Mouse (Mus musculus): ENCODE measurements at regions not wholly inside any gene's neighbourhood (a gene's known extent, or its start where the extent isn't known, plus 50 kb on each side); places are given as distances from the start of the nearest gene placed in this dataset.

- TF ChIP-seq FOSL1 (IDR thresholded peaks at IDR 0.05; ENCODE audit: insufficient read depth, low read length, poor library complexity, severe bottlenecking) (no peak), MYOG (IDR thresholded peaks at IDR 0.05; ENCODE audit: control insufficient read depth, extremely low read depth, insufficient read length) (no peak), MAX (IDR thresholded peaks at IDR 0.05) (no peak), CEBPB (IDR thresholded peaks at IDR 0.05; ENCODE audit: low read depth) (no peak), CTCF (IDR thresholded peaks at IDR 0.05; ENCODE audit: control insufficient read depth, insufficient read depth, insufficient read length) (no peak), MYOD1 (IDR thresholded peaks at IDR 0.05; ENCODE audit: control insufficient read depth, insufficient read length, low read depth) (no peak), USF1 (IDR thresholded peaks at IDR 0.05; ENCODE audit: low read depth) (no peak)
- Histone ChIP-seq H3K36me3 (ENCODE audit: control insufficient read depth, insufficient read depth) (no peaks in the 10 kb centered on the region), H3K79me2 (ENCODE audit: control insufficient read depth, insufficient read depth) (no peaks in the 10 kb centered on the region), H3K79me3 (ENCODE audit: low read depth) (no peaks in the 10 kb centered on the region), H3K4me3 (ENCODE audit: insufficient read depth, poor library complexity, severe bottlenecking) (no peak overlapping the region), H3K27me3 (ENCODE audit: control insufficient read depth, insufficient read depth, insufficient read length) (peaks cover 5% of the 10 kb centered on the region), H3ac (ENCODE audit: control insufficient read depth, insufficient read length, low read depth) (no peak overlapping the region)
Observed at GRCm38 (mm10) chr4:99557963-99558362, 98.1 kb upstream of the Foxd3 start.

GRCm38 (mm10) chr4:99560604-99561003 lies 95.5 kb upstream of the Foxd3 start:
- peaks cover 5% of the 10 kb centered on the region for H3K27me3 ChIP-seq (ENCODE audit: control insufficient read depth, insufficient read depth, insufficient read length)
- H3K36me3 ChIP-seq (ENCODE audit: control insufficient read depth, insufficient read depth), result no peaks in the 10 kb centered on the region
- no peaks in the 10 kb centered on the region for H3K79me2 ChIP-seq (ENCODE audit: control insufficient read depth, insufficient read depth)
- H3K79me3 ChIP-seq (ENCODE audit: low read depth), result no peaks in the 10 kb centered on the region
- no peak overlapping the region for H3ac ChIP-seq (ENCODE audit: control insufficient read depth, insufficient read length, low read depth)
- H3K4me3 ChIP-seq (ENCODE audit: insufficient read depth, poor library complexity, severe bottlenecking), result no peak overlapping the region
- TF ChIP-seq MYOD1 (IDR thresholded peaks at IDR 0.05; ENCODE audit: control insufficient read depth, insufficient read length, low read depth) (no peak), FOSL1 (IDR thresholded peaks at IDR 0.05; ENCODE audit: insufficient read depth, low read length, poor library complexity, severe bottlenecking) (no peak), MYOG (IDR thresholded peaks at IDR 0.05; ENCODE audit: control insufficient read depth, extremely low read depth, insufficient read length) (no peak), CEBPB (IDR thresholded peaks at IDR 0.05; ENCODE audit: low read depth) (no peak), MAX (IDR thresholded peaks at IDR 0.05) (no peak), CTCF (IDR thresholded peaks at IDR 0.05; ENCODE audit: control insufficient read depth, insufficient read depth, insufficient read length) (no peak), USF1 (IDR thresholded peaks at IDR 0.05; ENCODE audit: low read depth) (no peak)

GRCm38 (mm10) chr4:99561506-99561937 lies 94.6 kb upstream of the Foxd3 start:
- Histone ChIP-seq H3ac (ENCODE audit: control insufficient read depth, insufficient read length, low read depth) (no peak overlapping the region), H3K27me3 (ENCODE audit: control insufficient read depth, insufficient read depth, insufficient read length) (peaks cover 5% of the 10 kb centered on the region), H3K4me3 (ENCODE audit: insufficient read depth, poor library complexity, severe bottlenecking) (no peak overlapping the region), H3K79me2 (ENCODE audit: control insufficient read depth, insufficient read depth) (no peaks in the 10 kb centered on the region), H3K36me3 (ENCODE audit: control insufficient read depth, insufficient read depth) (no peaks in the 10 kb centered on the region), H3K79me3 (ENCODE audit: low read depth) (no peaks in the 10 kb centered on the region)
- TF ChIP-seq FOSL1 (IDR thresholded peaks at IDR 0.05; ENCODE audit: insufficient read depth, low read length, poor library complexity, severe bottlenecking), result no peak
- TF ChIP-seq CTCF (IDR thresholded peaks at IDR 0.05; ENCODE audit: control insufficient read depth, insufficient read depth, insufficient read length), result no peak
- no peak for TF ChIP-seq USF1 (IDR thresholded peaks at IDR 0.05; ENCODE audit: low read depth)
- TF ChIP-seq CEBPB (IDR thresholded peaks at IDR 0.05; ENCODE audit: low read depth), result no peak
- TF ChIP-seq MAX (IDR thresholded peaks at IDR 0.05), result no peak
- TF ChIP-seq MYOD1 (IDR thresholded peaks at IDR 0.05; ENCODE audit: control insufficient read depth, insufficient read length, low read depth), result no peak
- TF ChIP-seq MYOG (IDR thresholded peaks at IDR 0.05; ENCODE audit: control insufficient read depth, extremely low read depth, insufficient read length), result no peak

GRCm38 (mm10) chr4:99565401-99565800 lies 90.7 kb upstream of the Foxd3 start:
- Histone ChIP-seq H3K36me3 (ENCODE audit: control insufficient read depth, insufficient read depth) (no peaks in the 10 kb centered on the region), H3K27me3 (ENCODE audit: control insufficient read depth, insufficient read depth, insufficient read length) (peaks cover 4% of the 10 kb centered on the region), H3ac (ENCODE audit: control insufficient read depth, insufficient read length, low read depth) (no peak overlapping the region), H3K79me2 (ENCODE audit: control insufficient read depth, insufficient read depth) (no peaks in the 10 kb centered on the region), H3K4me3 (ENCODE audit: insufficient read depth, poor library complexity, severe bottlenecking) (no peak overlapping the region), H3K79me3 (ENCODE audit: low read depth) (no peaks in the 10 kb centered on the region)
- TF ChIP-seq CEBPB (IDR thresholded peaks at IDR 0.05; ENCODE audit: low read depth), result no peak
- TF ChIP-seq USF1 (IDR thresholded peaks at IDR 0.05; ENCODE audit: low read depth), result no peak
- TF ChIP-seq MYOG (IDR thresholded peaks at IDR 0.05; ENCODE audit: control insufficient read depth, extremely low read depth, insufficient read length), result no peak
- no peak for TF ChIP-seq FOSL1 (IDR thresholded peaks at IDR 0.05; ENCODE audit: insufficient read depth, low read length, poor library complexity, severe bottlenecking)
- no peak for TF ChIP-seq MYOD1 (IDR thresholded peaks at IDR 0.05; ENCODE audit: control insufficient read depth, insufficient read length, low read depth)
- no peak for TF ChIP-seq MAX (IDR thresholded peaks at IDR 0.05)
- TF ChIP-seq CTCF (IDR thresholded peaks at IDR 0.05; ENCODE audit: control insufficient read depth, insufficient read depth, insufficient read length), result no peak

- TF ChIP-seq CTCF (IDR thresholded peaks at IDR 0.05; ENCODE audit: control insufficient read depth, insufficient read depth, insufficient read length), result no peak
- TF ChIP-seq USF1 (IDR thresholded peaks at IDR 0.05; ENCODE audit: low read depth), result no peak
- TF ChIP-seq CEBPB (IDR thresholded peaks at IDR 0.05; ENCODE audit: low read depth), result no peak
- no peak for TF ChIP-seq MYOG (IDR thresholded peaks at IDR 0.05; ENCODE audit: control insufficient read depth, extremely low read depth, insufficient read length)
- TF ChIP-seq MAX (IDR thresholded peaks at IDR 0.05), result no peak
- no peak for TF ChIP-seq FOSL1 (IDR thresholded peaks at IDR 0.05; ENCODE audit: insufficient read depth, low read length, poor library complexity, severe bottlenecking)
- TF ChIP-seq MYOD1 (IDR thresholded peaks at IDR 0.05; ENCODE audit: control insufficient read depth, insufficient read length, low read depth), result no peak
- Histone ChIP-seq H3K36me3 (ENCODE audit: control insufficient read depth, insufficient read depth) (no peaks in the 10 kb centered on the region), H3K79me3 (ENCODE audit: low read depth) (no peaks in the 10 kb centered on the region), H3K27me3 (ENCODE audit: control insufficient read depth, insufficient read depth, insufficient read length) (no peaks in the 10 kb centered on the region), H3K79me2 (ENCODE audit: control insufficient read depth, insufficient read depth) (no peaks in the 10 kb centered on the region), H3ac (ENCODE audit: control insufficient read depth, insufficient read length, low read depth) (no peak overlapping the region), H3K4me3 (ENCODE audit: insufficient read depth, poor library complexity, severe bottlenecking) (no peak overlapping the region)
Observed at GRCm38 (mm10) chr4:99572841-99573642, 83.1 kb upstream of the Foxd3 start.
